Mouse (Mus musculus) erythroblast, embryonic 14.5 days (primary cell): Measurements from ENCODE around the gene Tmed1. TPM values are rescaled to one million over a fixed set of nuclear protein-coding genes. Genes with fewer than 3 reads are reported as not detected.

Source experiments
- H3K27me3 ChIP-seq: 2 replicates; pipeline ENCODE4 v1.6.1; 2012; ENCODE audit warnings: inconsistent platforms; ENCODE audit not compliant: control insufficient read depth
- H3K36me3 ChIP-seq: 2 replicates; pipeline ENCODE4 v1.6.1; 2012; ENCODE audit warnings: mild to moderate bottlenecking, inconsistent platforms; ENCODE audit not compliant: control insufficient read depth
- H3K4me1 ChIP-seq: 2 replicates; pipeline ENCODE4 v1.6.1; 2012; ENCODE audit warnings: inconsistent platforms; ENCODE audit not compliant: control insufficient read depth
- H3K4me3 ChIP-seq: replicated peaks from 2 replicates; pipeline ENCODE3; 2012; ENCODE audit warnings: moderate library complexity, mild to moderate bottlenecking, inconsistent platforms
- H3K9me3 ChIP-seq: 2 replicates; pipeline ENCODE4 v1.6.1; 2012; ENCODE audit warnings: low read length, inconsistent platforms, mixed read lengths; ENCODE audit not compliant: control insufficient read depth
- GATA1 ChIP-seq: IDR thresholded peaks from 2 replicates; pipeline ENCODE4 v1.6.1; 2012; ENCODE audit warnings: low read length, inconsistent platforms, mixed read lengths
- TAL1 ChIP-seq: IDR thresholded peaks from 3 replicates; pipeline ENCODE4 v1.6.1; 2012; ENCODE audit warnings: low read length, inconsistent platforms, mixed read lengths
- polyA plus RNA-seq: library from polyadenylated mRNA; stranded (reverse); fragments of >175 nt; gene quantifications from 2 replicates; pipeline ENCODE4 v1.2.3, GENCODE M21; 2012

Gene Tmed1
- 0.47 and 0.75 TPM in 2 replicates for polyA plus RNA-seq

- Histone ChIP-seq H3K9me3 (peaks cover 3% of the 10 kb centered on the region), H3K27me3 (no peaks in the 10 kb centered on the region), H3K36me3 (peaks cover 48% of the 10 kb centered on the region), H3K4me1 (peaks cover 40% of the 10 kb centered on the region), H3K4me3 (peak within 1 kb of the TSS; percentile 75)
- TF ChIP-seq TAL1 (peak; percentile 52; the same call in 2 of the 3 replicates), GATA1 (no peak)
Measured at GRCm38 (mm10) chr9:21509772-21510688, at the start of gene Tmed1. Tmed1 (minus strand) TSS chr9:21510252.

- Histone ChIP-seq H3K4me1 (peaks cover 83% of the 10 kb centered on the region), H3K36me3 (peaks cover 80% of the 10 kb centered on the region), H3K9me3 (no peaks in the 10 kb centered on the region), H3K27me3 (no peaks in the 10 kb centered on the region), H3K4me3 (peak overlapping the region; percentile 53)
- TF ChIP-seq GATA1 (no peak), TAL1 (no peak)
Measured at GRCm38 (mm10) chr9:21559151-21559550, 49.1 kb upstream of the Tmed1 start.

- Histone ChIP-seq H3K4me1 (peaks cover 86% of the 10 kb centered on the region), H3K36me3 (peaks cover 84% of the 10 kb centered on the region), H3K27me3 (no peaks in the 10 kb centered on the region), H3K4me3 (peak overlapping the region; percentile 53), H3K9me3 (no peaks in the 10 kb centered on the region)
- TF ChIP-seq TAL1 (peak; percentile 97), GATA1 (peak; percentile 93)
Measured at GRCm38 (mm10) chr9:21558366-21558765, 48.3 kb upstream of the Tmed1 start.

GRCm38 (mm10) chr9:21557556-21557955 is 47.5 kb upstream of the Tmed1 start:
- H3K36me3 ChIP-seq = peaks cover 84% of the 10 kb centered on the region
- peaks cover 86% of the 10 kb centered on the region for H3K4me1 ChIP-seq
- H3K9me3 ChIP-seq = no peaks in the 10 kb centered on the region
- peak overlapping the region; percentile 53 for H3K4me3 ChIP-seq
- no peaks in the 10 kb centered on the region for H3K27me3 ChIP-seq
- no peak for TF ChIP-seq TAL1
- TF ChIP-seq GATA1 = no peak

- H3K36me3 ChIP-seq = peaks cover 85% of the 10 kb centered on the region
- no peak for TF ChIP-seq TAL1
- no peak for TF ChIP-seq GATA1
Measured at GRCm38 (mm10) chr9:21556996-21557395, 46.9 kb upstream of the Tmed1 start.

GRCm38 (mm10) chr9:21555198-21555742 is 45.2 kb upstream of the Tmed1 start:
- Histone ChIP-seq H3K36me3 (peaks cover 86% of the 10 kb centered on the region), H3K4me3 (peak overlapping the region; percentile 17), H3K9me3 (no peaks in the 10 kb centered on the region), H3K27me3 (no peaks in the 10 kb centered on the region), H3K4me1 (peaks cover 87% of the 10 kb centered on the region)
- no peak for TF ChIP-seq TAL1
- TF ChIP-seq GATA1 = no peak

More at GRCm38 (mm10) chr9:21556996-21557395, 46.9 kb upstream of the Tmed1 start:
- Histone ChIP-seq H3K27me3 (no peaks in the 10 kb centered on the region), H3K4me1 (peaks cover 86% of the 10 kb centered on the region), H3K9me3 (no peaks in the 10 kb centered on the region), H3K4me3 (no peak overlapping the region)

- Histone ChIP-seq H3K4me3 (no peak overlapping the region), H3K4me1 (peaks cover 86% of the 10 kb centered on the region), H3K36me3 (peaks cover 88% of the 10 kb centered on the region), H3K9me3 (no peaks in the 10 kb centered on the region), H3K27me3 (no peaks in the 10 kb centered on the region)
- no peak for TF ChIP-seq TAL1
- no peak for TF ChIP-seq GATA1
Measured at GRCm38 (mm10) chr9:21553607-21554273, 43.7 kb upstream of the Tmed1 start.

- peaks cover 79% of the 10 kb centered on the region for H3K4me1 ChIP-seq
- H3K36me3 ChIP-seq = peaks cover 77% of the 10 kb centered on the region
- no peak overlapping the region for H3K4me3 ChIP-seq
- no peak for TF ChIP-seq TAL1
- no peak for TF ChIP-seq GATA1
- H3K9me3 ChIP-seq = no peaks in the 10 kb centered on the region
- no peaks in the 10 kb centered on the region for H3K27me3 ChIP-seq
Measured at GRCm38 (mm10) chr9:21551049-21551448, 41.0 kb upstream of the Tmed1 start.
